Mouse (Mus musculus): ENCODE measurements at regions not wholly inside any gene's neighbourhood (a gene's known extent, or its start where the extent isn't known, plus 50 kb on each side); places are given as distances from the start of the nearest gene placed in this dataset.

GRCm38 (mm10) chr7:136094681-136095360 is 378.7 kb upstream of the Mki67 start:
- no peak for DNase-seq (ENCODE audit: low read depth, low spot score)

GRCm38 (mm10) chr7:136104021-136104420 is 387.9 kb upstream of the Mki67 start:
- no peak for DNase-seq (ENCODE audit: low read depth, low spot score)

- no peak for DNase-seq (ENCODE audit: low read depth, low spot score)
Measured at GRCm38 (mm10) chr7:136112163-136112562, 396.0 kb upstream of the Mki67 start.

- no peak for DNase-seq (ENCODE audit: low read depth, low spot score)
Measured at GRCm38 (mm10) chr7:136120930-136121329, 404.8 kb upstream of the Mki67 start.

- DNase-seq (ENCODE audit: low read depth, low spot score), result no peak
Measured at GRCm38 (mm10) chr7:136121406-136121805, 405.2 kb upstream of the Mki67 start.

GRCm38 (mm10) chr7:136124786-136125185 is 408.6 kb upstream of the Mki67 start:
- DNase-seq (ENCODE audit: low read depth, low spot score), result no peak

GRCm38 (mm10) chr7:136126393-136126792 is 410.2 kb upstream of the Mki67 start:
- DNase-seq (ENCODE audit: low read depth, low spot score), result no peak

GRCm38 (mm10) chr7:136127576-136127975 is 411.4 kb upstream of the Mki67 start:
- DNase-seq (ENCODE audit: low read depth, low spot score), result no peak

GRCm38 (mm10) chr7:136129721-136130123 is 413.6 kb upstream of the Mki67 start:
- no peak for DNase-seq (ENCODE audit: low read depth, low spot score)

- DNase-seq (ENCODE audit: low read depth, low spot score), result no peak
Measured at GRCm38 (mm10) chr7:136130666-136131239, 414.6 kb upstream of the Mki67 start.

GRCm38 (mm10) chr7:136132976-136133375 is 416.8 kb upstream of the Mki67 start:
- no peak for DNase-seq (ENCODE audit: low read depth, low spot score)

- DNase-seq (ENCODE audit: low read depth, low spot score), result no peak
Measured at GRCm38 (mm10) chr7:136136666-136137065, 420.5 kb upstream of the Mki67 start.

GRCm38 (mm10) chr7:136137341-136137740 is 421.2 kb upstream of the Mki67 start:
- no peak for DNase-seq (ENCODE audit: low read depth, low spot score)

GRCm38 (mm10) chr7:136137831-136138602 is 421.9 kb upstream of the Mki67 start:
- no peak for DNase-seq (ENCODE audit: low read depth, low spot score)

- DNase-seq (ENCODE audit: low read depth, low spot score), result no peak
Measured at GRCm38 (mm10) chr7:136142832-136143231, 426.7 kb upstream of the Mki67 start.

GRCm38 (mm10) chr7:136150196-136150595 is 434.0 kb upstream of the Mki67 start:
- DNase-seq (ENCODE audit: low read depth, low spot score), result no peak

- no peak for DNase-seq (ENCODE audit: low read depth, low spot score)
Measured at GRCm38 (mm10) chr7:136151301-136151930, 435.3 kb upstream of the Mki67 start.

GRCm38 (mm10) chr7:136152470-136152869 is 436.3 kb upstream of the Mki67 start:
- DNase-seq (ENCODE audit: low read depth, low spot score), result peak; percentile 37

GRCm38 (mm10) chr7:136153621-136154020 is 437.5 kb upstream of the Mki67 start:
- DNase-seq (ENCODE audit: low read depth, low spot score), result no peak

GRCm38 (mm10) chr7:136159136-136159535 is 443.0 kb upstream of the Mki67 start:
- no peak for DNase-seq (ENCODE audit: low read depth, low spot score)

- DNase-seq (ENCODE audit: low read depth, low spot score), result no peak
Measured at GRCm38 (mm10) chr7:136161526-136161925, 445.4 kb upstream of the Mki67 start.

GRCm38 (mm10) chr7:136164834-136165233 is 448.7 kb upstream of the Mki67 start:
- DNase-seq (ENCODE audit: low read depth, low spot score), result no peak
